Mouse (Mus musculus) lung, adult 2 months (tissue): Measurements from ENCODE around the gene Megf6.

Experiments
- CTCF ChIP-seq: fragments of 200-500 bp; IDR thresholded peaks from 2 replicates; pipeline ENCODE4 v1.5.1; 2011; ENCODE audit warnings: mild to moderate bottlenecking, low read length, control low read depth; ENCODE audit not compliant: insufficient read depth
- POLR2A ChIP-seq: fragments of 200-500 bp; IDR thresholded peaks from 2 replicates; pipeline ENCODE4 v1.6.1; 2011; ENCODE audit warnings: low read depth, mild to moderate bottlenecking, control low read depth, low read length, borderline replicate concordance; ENCODE audit errors: extremely low read depth

- TF ChIP-seq CTCF (no peak), POLR2A (peak; percentile 23; the same call in 1 of the 2 replicates)
These were observed 14.5 kb upstream of the Megf6 start for GRCm38 (mm10) chr4:154156050-154156449.
